Mouse (Mus musculus): ENCODE measurements around the gene Ep300.
"Not testable (repeated sequence)": the region's sequence is repeated elsewhere in the genome, so short reads cannot be mapped to it uniquely, and the experiment has no call there.

Gene Ep300

GRCm38 (mm10) chr15:81585746-81586461 lies 753 bp downstream of the Ep300 start:
- in situ Hi-C loops (cut with MboI; ENCODE audit: low pct_unique_long_range_greater_than_20kb in 1 of 2, low sequenced_read_pairs in 2 of 2, unreplicated experiment in 1 of 2) = no loop called here

DNA sequence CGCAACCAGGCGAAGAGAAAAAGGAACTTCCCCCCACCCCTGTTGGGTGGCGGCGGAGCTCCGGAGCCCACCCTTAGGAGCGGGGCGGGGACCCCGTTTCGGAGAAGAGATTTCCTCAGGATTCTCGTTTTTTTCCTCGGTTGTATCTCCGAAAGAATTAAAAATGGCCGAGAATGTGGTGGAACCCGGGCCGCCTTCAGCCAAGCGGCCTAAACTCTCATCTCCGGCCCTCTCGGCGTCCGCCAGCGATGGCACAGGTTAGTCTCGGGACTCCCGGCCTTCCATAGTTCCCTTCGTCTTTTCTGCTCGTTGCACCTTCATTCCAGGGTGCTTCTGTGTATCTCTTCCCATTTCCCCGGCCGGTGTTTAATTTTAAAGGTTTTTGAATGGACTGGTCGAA lies 1.3 kb downstream of the Ep300 start:
- in situ Hi-C loops (cut with MboI; ENCODE audit: low pct_unique_long_range_greater_than_20kb in 1 of 2, low sequenced_read_pairs in 2 of 2, unreplicated experiment in 1 of 2) = no loop called here

- in situ Hi-C loops (cut with MboI; ENCODE audit: low pct_unique_long_range_greater_than_20kb in 1 of 2, low sequenced_read_pairs in 2 of 2, unreplicated experiment in 1 of 2) = no loop called here
These were observed 2.5 kb downstream of the Ep300 start for GRCm38 (mm10) chr15:81587686-81588085.

DNA sequence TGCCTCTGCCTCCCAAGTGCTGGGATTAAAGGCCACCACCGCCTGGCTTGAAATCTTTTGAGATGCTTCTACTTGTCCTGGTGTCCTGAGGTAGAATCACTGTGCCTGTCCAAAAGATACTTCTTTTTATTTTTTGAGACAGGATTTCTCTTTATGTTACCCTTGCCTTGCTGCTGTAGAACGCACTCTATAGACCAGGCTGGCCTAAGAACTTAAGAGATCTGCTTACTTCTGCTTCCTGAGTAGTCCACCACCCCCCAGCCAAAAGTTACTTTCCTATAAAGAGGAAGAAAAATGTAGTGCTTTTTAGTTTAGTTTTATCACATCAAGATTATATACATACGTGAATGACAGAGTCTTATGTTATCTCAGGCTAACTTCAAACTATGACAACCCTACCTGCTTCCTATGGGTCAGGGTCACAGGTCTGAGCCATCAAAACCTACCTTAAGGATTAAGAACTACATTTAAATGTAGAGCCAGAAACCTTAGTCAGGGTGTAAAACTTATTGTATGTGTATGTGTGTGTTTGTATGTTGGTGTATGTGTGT lies 9.1 kb downstream of the Ep300 start:
- in situ Hi-C loops (cut with MboI; ENCODE audit: low pct_unique_long_range_greater_than_20kb in 1 of 2, low sequenced_read_pairs in 2 of 2, unreplicated experiment in 1 of 2) = no loop called here

DNA sequence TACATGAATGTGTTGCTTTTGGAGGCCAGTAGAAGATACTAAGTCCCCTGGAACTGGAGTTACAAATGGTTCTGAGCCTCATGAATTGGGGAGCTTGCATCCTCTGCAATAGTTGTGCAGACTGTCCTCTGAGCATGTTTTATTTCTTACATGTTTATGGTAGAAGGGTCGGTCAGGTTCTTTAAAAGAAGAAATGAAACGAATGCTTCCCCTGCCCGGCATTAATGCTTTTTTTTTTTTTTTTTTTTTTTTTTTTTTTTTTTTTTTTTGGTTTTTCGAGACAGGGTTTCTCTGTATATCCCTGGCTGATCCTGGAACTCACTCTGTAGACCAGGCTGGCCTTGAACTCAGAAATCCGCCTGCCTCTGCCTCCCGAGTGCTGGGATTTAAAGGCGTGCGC lies 13.6 kb downstream of the Ep300 start:
- in situ Hi-C loops (cut with MboI; ENCODE audit: low pct_unique_long_range_greater_than_20kb in 1 of 2, low sequenced_read_pairs in 2 of 2, unreplicated experiment in 1 of 2) = not testable (repeated sequence)

DNA sequence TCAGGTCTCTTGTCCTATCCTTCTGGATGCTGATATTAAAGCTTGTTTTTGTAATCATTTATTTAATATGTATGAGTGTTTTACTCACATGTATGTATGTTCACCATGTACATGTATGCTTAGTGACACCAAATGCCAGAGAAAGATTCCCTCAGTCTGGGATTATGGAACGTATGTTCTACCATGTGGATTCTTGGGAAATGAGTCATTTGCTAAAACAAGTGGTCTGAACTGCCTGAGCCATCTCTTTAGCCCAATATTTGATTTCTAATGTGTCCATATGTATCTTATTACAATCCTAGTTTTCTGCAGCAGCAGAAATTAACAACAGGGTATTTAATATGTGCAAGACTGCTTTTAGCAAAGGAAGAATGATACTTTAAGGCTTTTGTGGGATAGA lies 20.1 kb downstream of the Ep300 start:
- in situ Hi-C loops (cut with MboI; ENCODE audit: low pct_unique_long_range_greater_than_20kb in 1 of 2, low sequenced_read_pairs in 2 of 2, unreplicated experiment in 1 of 2) = loop anchor here (5.0 to 10.0 kb wide), 2 partner anchors 128 to 130 kb away; no protein-coding TSS in a partner anchor

- in situ Hi-C loops (cut with MboI; ENCODE audit: low pct_unique_long_range_greater_than_20kb in 1 of 2, low sequenced_read_pairs in 2 of 2, unreplicated experiment in 1 of 2) = loop anchor here (5.0 to 10.0 kb wide), 2 partner anchors 129 to 132 kb away; no protein-coding TSS in a partner anchor
These were observed 21.5 kb downstream of the Ep300 start for GRCm38 (mm10) chr15:81606634-81607033.

- in situ Hi-C loops (cut with MboI; ENCODE audit: low pct_unique_long_range_greater_than_20kb in 1 of 2, low sequenced_read_pairs in 2 of 2, unreplicated experiment in 1 of 2) = no loop called here
These were observed 64.6 kb downstream of the Ep300 start for GRCm38 (mm10) chr15:81649516-81650455.

GRCm38 (mm10) chr15:81650636-81651035 lies 65.5 kb downstream of the Ep300 start:
- in situ Hi-C loops (cut with MboI; ENCODE audit: low pct_unique_long_range_greater_than_20kb in 1 of 2, low sequenced_read_pairs in 2 of 2, unreplicated experiment in 1 of 2) = no loop called here

- in situ Hi-C loops (cut with MboI; ENCODE audit: low pct_unique_long_range_greater_than_20kb in 1 of 2, low sequenced_read_pairs in 2 of 2, unreplicated experiment in 1 of 2) = no loop called here
These were observed 76.5 kb downstream of the Ep300 start for GRCm38 (mm10) chr15:81661701-81662100.

GRCm38 (mm10) chr15:81663281-81663680 lies 78.1 kb downstream of the Ep300 start:
- in situ Hi-C loops (cut with MboI; ENCODE audit: low pct_unique_long_range_greater_than_20kb in 1 of 2, low sequenced_read_pairs in 2 of 2, unreplicated experiment in 1 of 2) = no loop called here

DNA sequence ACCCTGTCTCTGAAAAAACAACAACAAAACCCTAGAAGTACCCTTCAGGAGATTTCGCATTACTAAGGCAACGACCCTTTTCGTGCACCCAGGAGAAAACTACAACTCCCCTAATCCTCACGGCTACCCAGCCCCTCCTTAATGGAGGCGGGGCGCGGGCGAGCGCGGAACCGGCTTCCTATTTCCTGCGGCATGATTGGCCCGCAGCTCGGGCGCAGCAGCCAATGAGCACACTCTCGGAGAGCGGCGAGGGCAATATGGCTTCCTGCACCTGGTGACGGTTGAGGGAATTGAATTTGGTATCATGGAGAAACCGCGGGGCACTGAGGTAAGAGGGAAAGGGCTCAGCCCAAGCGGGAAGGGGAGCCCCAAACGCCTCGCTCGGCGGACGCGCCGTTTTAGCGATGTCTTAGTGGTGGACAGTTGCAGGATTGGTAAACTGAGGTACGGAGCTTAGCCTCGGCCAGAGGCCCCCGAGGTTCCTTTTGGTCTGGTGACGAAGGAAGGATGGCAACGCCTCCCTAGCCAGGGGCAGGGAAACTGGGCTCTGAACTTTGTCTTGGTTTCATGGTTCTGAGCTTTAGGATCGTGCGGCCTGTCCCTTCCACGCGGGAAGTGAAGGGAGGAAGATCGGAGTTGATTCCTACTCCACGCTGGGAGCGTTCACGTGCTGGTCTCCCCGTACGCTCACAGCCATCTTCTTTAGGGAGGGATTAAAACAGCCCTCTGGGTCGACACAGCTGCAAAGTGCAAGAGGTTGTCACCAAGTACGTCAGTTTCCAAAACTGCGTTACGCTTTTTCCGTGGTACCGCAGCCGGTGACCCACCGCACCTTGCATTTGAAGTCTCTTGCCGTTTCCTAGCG lies 78.8 kb downstream of the Ep300 start, which contains the start of gene L3mbtl2:
L3mbtl2 (plus strand) TSS at position 193 of the 865 bp plus-strand sequence.
- in situ Hi-C loops (cut with MboI; ENCODE audit: low pct_unique_long_range_greater_than_20kb in 1 of 2, low sequenced_read_pairs in 2 of 2, unreplicated experiment in 1 of 2) = no loop called here

DNA sequence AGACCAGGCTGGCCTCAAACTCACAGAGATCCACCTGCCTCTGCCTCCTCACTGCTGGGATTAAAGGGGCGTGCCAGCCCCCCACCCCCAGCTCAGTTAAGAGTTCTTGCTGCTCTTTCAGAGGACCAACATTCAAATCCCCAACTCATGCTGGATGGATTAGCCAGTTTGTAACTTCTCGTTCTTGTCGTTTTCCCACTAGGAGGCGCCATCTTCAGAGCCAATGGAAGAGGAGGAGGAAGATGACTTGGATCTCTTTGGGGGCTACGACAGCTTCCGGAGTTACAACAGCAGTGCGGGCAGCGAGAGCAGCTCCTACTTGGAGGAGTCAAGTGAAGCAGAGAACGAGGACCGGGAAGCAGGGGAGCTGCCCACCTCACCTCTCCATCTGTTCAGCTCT lies 81.8 kb downstream of the Ep300 start:
- in situ Hi-C loops (cut with MboI; ENCODE audit: low pct_unique_long_range_greater_than_20kb in 1 of 2, low sequenced_read_pairs in 2 of 2, unreplicated experiment in 1 of 2) = no loop called here

GRCm38 (mm10) chr15:81670231-81670640 lies 85.1 kb downstream of the Ep300 start:
- in situ Hi-C loops (cut with MboI; ENCODE audit: low pct_unique_long_range_greater_than_20kb in 1 of 2, low sequenced_read_pairs in 2 of 2, unreplicated experiment in 1 of 2) = no loop called here

DNA sequence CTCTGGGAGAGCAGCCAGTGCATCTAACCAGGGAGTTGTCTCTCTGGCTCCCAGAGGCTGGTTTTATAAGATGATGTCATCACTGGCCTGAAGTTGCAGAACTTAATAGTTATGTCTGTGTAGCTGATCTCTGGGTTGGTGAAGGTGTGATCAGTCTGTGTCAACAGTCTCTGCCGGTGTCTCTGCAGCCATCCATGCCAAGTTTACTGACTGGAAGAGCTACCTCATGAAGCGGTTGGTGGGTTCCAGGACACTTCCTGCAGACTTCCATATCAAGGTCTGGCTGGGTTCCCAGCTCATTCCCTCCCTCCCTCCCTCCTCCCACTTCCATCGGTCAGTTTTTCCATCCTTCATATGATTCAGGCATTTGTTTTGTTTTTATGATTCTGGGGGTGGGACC lies 91.5 kb downstream of the Ep300 start:
- in situ Hi-C loops (cut with MboI; ENCODE audit: low pct_unique_long_range_greater_than_20kb in 1 of 2, low sequenced_read_pairs in 2 of 2, unreplicated experiment in 1 of 2) = no loop called here

GRCm38 (mm10) chr15:81680301-81680805 lies 95.2 kb downstream of the Ep300 start:
- in situ Hi-C loops (cut with MboI; ENCODE audit: low pct_unique_long_range_greater_than_20kb in 1 of 2, low sequenced_read_pairs in 2 of 2, unreplicated experiment in 1 of 2) = no loop called here

DNA sequence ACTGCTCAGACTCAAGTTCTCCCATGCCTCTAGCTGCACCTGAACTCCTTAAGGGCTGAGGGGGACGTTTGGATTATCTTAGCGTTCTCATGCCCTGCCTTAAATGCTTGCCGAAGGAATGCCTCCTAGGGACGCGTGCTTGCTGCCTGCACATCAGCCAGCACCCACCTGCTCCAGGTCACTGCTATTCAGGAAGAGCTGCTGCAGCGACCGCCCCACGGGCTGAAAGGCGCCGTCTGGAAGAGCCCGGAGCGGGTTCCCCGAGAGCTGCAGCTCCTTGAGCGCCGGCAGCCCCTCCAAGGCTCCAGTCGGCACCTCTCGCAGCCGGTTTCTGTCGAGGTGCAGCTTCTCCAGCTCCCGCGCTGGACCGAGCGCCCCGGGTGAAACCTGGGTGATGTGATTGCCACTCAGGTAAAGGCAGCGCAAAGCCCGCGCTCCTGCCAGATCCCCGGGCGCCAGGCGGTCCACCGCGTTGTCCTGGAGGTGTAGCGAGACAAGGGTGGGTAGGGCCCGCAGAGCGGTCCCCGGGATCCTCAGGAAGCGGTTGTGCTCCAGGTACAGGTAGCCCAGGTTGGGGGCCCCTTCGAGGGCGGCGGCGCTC lies 108.3 kb downstream of the Ep300 start:
- in situ Hi-C loops (cut with MboI; ENCODE audit: low pct_unique_long_range_greater_than_20kb in 1 of 2, low sequenced_read_pairs in 2 of 2, unreplicated experiment in 1 of 2) = no loop called here

All from mouse embryonic stem cell (cell line).